Mouse (Mus musculus) CD8-positive naive resting alpha-beta T cell, adult 2 months (primary cell): Measurements from ENCODE around the gene C130026I21Rik.
"Not testable (repeated sequence)": the region's sequence is repeated elsewhere in the genome, so short reads cannot be mapped to it uniquely, and the experiment has no call there.

Source experiments
- DNase-seq, 2 experiments: peaks; one replicate each; pipeline ENCODE4 v3.0.0; 2022; ENCODE audit warnings: low read depth in 2 of 2, low spot score in 2 of 2

Gene C130026I21Rik

GRCm38 (mm10) chr1:85035801-85036200 lies 234.6 kb downstream of the C130026I21Rik start:
- not testable (repeated sequence) for DNase-seq

- not testable (repeated sequence) for DNase-seq
These were observed 236.0 kb downstream of the C130026I21Rik start for GRCm38 (mm10) chr1:85034394-85034793.

- not testable (repeated sequence) for DNase-seq
These were observed 236.8 kb downstream of the C130026I21Rik start for GRCm38 (mm10) chr1:85033616-85034015.

GRCm38 (mm10) chr1:85030211-85030610 lies 240.2 kb downstream of the C130026I21Rik start:
- DNase-seq, result not testable (repeated sequence)

- not testable (repeated sequence) for DNase-seq
These were observed 258.4 kb downstream of the C130026I21Rik start for GRCm38 (mm10) chr1:85011933-85012332.

- not testable (repeated sequence) for DNase-seq
These were observed 259.4 kb downstream of the C130026I21Rik start for GRCm38 (mm10) chr1:85010947-85011346.

- not testable (repeated sequence) for DNase-seq
These were observed 262.6 kb downstream of the C130026I21Rik start for GRCm38 (mm10) chr1:85007737-85008136.

- DNase-seq, result not testable (repeated sequence)
These were observed 271.1 kb downstream of the C130026I21Rik start for GRCm38 (mm10) chr1:84999241-84999640.

- DNase-seq, result not testable (repeated sequence)
These were observed 274.1 kb downstream of the C130026I21Rik start for GRCm38 (mm10) chr1:84996305-84996704.

- DNase-seq, result not testable (repeated sequence)
These were observed 275.9 kb downstream of the C130026I21Rik start for GRCm38 (mm10) chr1:84994461-84994860.

GRCm38 (mm10) chr1:84993688-84994319 lies 276.6 kb downstream of the C130026I21Rik start:
- DNase-seq, result not testable (repeated sequence)

GRCm38 (mm10) chr1:84993235-84993634 lies 277.1 kb downstream of the C130026I21Rik start:
- not testable (repeated sequence) for DNase-seq

- not testable (repeated sequence) for DNase-seq
These were observed 277.5 kb downstream of the C130026I21Rik start for GRCm38 (mm10) chr1:84992827-84993226.

- DNase-seq, result not testable (repeated sequence)
These were observed 281.3 kb downstream of the C130026I21Rik start for GRCm38 (mm10) chr1:84989044-84989443.

- DNase-seq, result not testable (repeated sequence)
These were observed 282.6 kb downstream of the C130026I21Rik start for GRCm38 (mm10) chr1:84987729-84988128.

GRCm38 (mm10) chr1:84961779-84962178 lies 308.6 kb downstream of the C130026I21Rik start:
- not testable (repeated sequence) for DNase-seq

GRCm38 (mm10) chr1:84957713-84958112 lies 312.7 kb downstream of the C130026I21Rik start:
- DNase-seq, result not testable (repeated sequence)

GRCm38 (mm10) chr1:84956771-84957170 lies 313.6 kb downstream of the C130026I21Rik start:
- DNase-seq, result not testable (repeated sequence)

GRCm38 (mm10) chr1:84952456-84953181 lies 317.7 kb downstream of the C130026I21Rik start:
- DNase-seq, result no peak

GRCm38 (mm10) chr1:84951566-84951965 lies 318.8 kb downstream of the C130026I21Rik start:
- DNase-seq, result no peak

GRCm38 (mm10) chr1:84947390-84947789 lies 323.0 kb downstream of the C130026I21Rik start:
- no peak for DNase-seq

- no peak for DNase-seq
These were observed 324.4 kb downstream of the C130026I21Rik start for GRCm38 (mm10) chr1:84945950-84946349.
